Comparison of ENCODE assay signal across 32 mouse cellular contexts in the genomic region with DNA sequence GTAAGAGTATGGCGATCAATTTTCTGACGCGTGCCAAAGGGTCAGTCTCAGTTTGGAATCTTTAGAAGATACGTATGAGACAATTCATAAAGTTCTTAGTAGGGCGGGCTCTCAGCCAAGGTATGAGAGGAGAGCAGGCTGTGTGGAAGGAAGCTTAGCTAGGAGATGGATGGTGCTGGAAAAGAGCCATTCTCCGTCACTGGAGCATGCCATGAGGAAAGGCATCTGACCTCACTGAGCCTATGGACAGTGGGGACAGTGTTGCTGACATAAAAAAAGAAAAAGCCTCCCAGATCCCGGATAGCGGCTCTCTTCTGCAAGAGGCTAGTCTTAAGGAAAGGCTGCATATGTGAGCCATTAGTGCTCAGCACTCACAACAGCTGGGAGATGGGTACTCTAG.
DNase-seq lines count a peak whose midpoint lies in the region; ATAC-seq and TF ChIP-seq lines count a peak whose summit lies in the region.
"Had no signal": no experiment of that assay in that cellular context is flagged by ENCODE, and none has a peak within 500 bp of the region (broad histone marks: within the 10 kb centered on the region; RNA-seq: fewer than 3 reads in every experiment).

No protein-coding gene starts in this region.

- H3K4me2 ChIP-seq in lung, postnatal 0 days (replicated peaks; ENCODE audit: low read depth, low read length): no peak overlapping the region
- no peak overlapping the region for H3K4me2 ChIP-seq in stomach, embryonic 16.5 days (ENCODE audit: low read depth, low read length)
- H3K4me2 ChIP-seq: embryonic facial prominence, embryonic 13.5 days; heart, embryonic 11.5 days; hindbrain, embryonic 13.5 days; liver, embryonic 11.5 days; neural tube, embryonic 12.5 days had no signal

- no peak for TF ChIP-seq EP300 in lung, postnatal 0 days (IDR thresholded peaks at IDR 0.05)

- no peak overlapping the region for H3K9ac ChIP-seq in lung, postnatal 0 days (replicated peaks; ENCODE audit: low read depth)
- no peak overlapping the region for H3K9ac ChIP-seq in stomach, embryonic 16.5 days (ENCODE audit: low read length)
- H3K9ac ChIP-seq: embryonic facial prominence, embryonic 13.5 days; hindbrain, embryonic 13.5 days; neural tube, embryonic 12.5 days had no signal

- TF ChIP-seq CTCF in lung, postnatal 0 days (IDR thresholded peaks at IDR 0.05): no peak

- no peaks in the 10 kb centered on the region for H3K4me1 ChIP-seq in lung, postnatal 0 days (ENCODE audit: insufficient read depth, low read depth, low read length)
- H3K4me1 ChIP-seq in stomach, embryonic 16.5 days (ENCODE audit: control insufficient read depth, insufficient read depth, low read length): no peaks in the 10 kb centered on the region
- H3K4me1 ChIP-seq: midbrain, embryonic 10.5 days; neural tube, embryonic 12.5 days had no signal

- WGBS in lung, postnatal 0 days: 65% methylated on average over 8 of the region's 8 CpGs
- 55% methylated on average over 8 of the region's 8 CpGs for WGBS in stomach, embryonic 16.5 days

- no peak overlapping the region for H3K27ac ChIP-seq in lung, postnatal 0 days (ENCODE audit: low read length)
- H3K27ac ChIP-seq in stomach, embryonic 16.5 days (ENCODE audit: low read length): no peak overlapping the region
- H3K27ac ChIP-seq: embryonic facial prominence, embryonic 13.5 days; gastrocnemius, adult 2 months; hindbrain, embryonic 13.5 days; layer of hippocampus, adult 2 months; midbrain, embryonic 10.5 days; neural tube, embryonic 12.5 days had no signal

- intact Hi-C loops in left cerebral cortex, postnatal 4 days (cut with DNase I): no loop called here

- DNase-seq in cerebellum, postnatal 10 days: peak; percentile 60 to 61
- DNase-seq in left cerebral cortex, postnatal 4 days: peak; percentile 27
- DNase-seq in left cerebral cortex, adult 11 months (ENCODE audit: low spot score): no peak
- peak; percentile 13 for DNase-seq in lung, postnatal 0 days (ENCODE audit: low spot score)
- no peak for DNase-seq in lung, postnatal 14 days
- DNase-seq: adrenal gland, adult 2 months; adrenal gland, postnatal 36 days; cerebellum, adult 2 months; embryo, embryonic 11 days; gastrocnemius, adult 2 months; gastrocnemius, postnatal 36 days; heart, adult 18-20 months; heart, postnatal 36 days; kidney, adult 2 months; kidney, postnatal 36 days; right cerebral cortex, adult 18-20 months; spleen, adult 18-20 months had no signal

- H3K9me3 ChIP-seq in lung, postnatal 0 days (ENCODE audit: low read length): no peaks in the 10 kb centered on the region
- no peaks in the 10 kb centered on the region for H3K9me3 ChIP-seq in stomach, embryonic 16.5 days (replicated peaks; ENCODE audit: control insufficient read depth, low read length)
- H3K9me3 ChIP-seq: embryonic facial prominence, embryonic 13.5 days; hindbrain, embryonic 13.5 days; midbrain, embryonic 10.5 days; neural tube, embryonic 12.5 days had no signal

- no peaks in the 10 kb centered on the region for H3K27me3 ChIP-seq in lung, postnatal 0 days (replicated peaks; ENCODE audit: insufficient read depth, low read length)
- H3K27me3 ChIP-seq in stomach, embryonic 16.5 days (ENCODE audit: control insufficient read depth, insufficient read depth, low read length): no peaks in the 10 kb centered on the region
- H3K27me3 ChIP-seq: CH12.LX; embryonic facial prominence, embryonic 13.5 days; hindbrain, embryonic 13.5 days; neural tube, embryonic 12.5 days had no signal

- H3K4me3 ChIP-seq in lung, postnatal 0 days (ENCODE audit: low read depth, low read length): no peak overlapping the region
- no peak overlapping the region for H3K4me3 ChIP-seq in stomach, embryonic 16.5 days (replicated peaks; ENCODE audit: low read length)
- H3K4me3 ChIP-seq: embryonic facial prominence, embryonic 13.5 days; erythroblast, embryonic 14.5 days; gastrocnemius, adult 2 months; hindbrain, embryonic 13.5 days; layer of hippocampus, adult 2 months; midbrain, embryonic 10.5 days; myocyte; neural tube, embryonic 12.5 days had no signal

- H3K36me3 ChIP-seq in lung, postnatal 0 days (ENCODE audit: insufficient read depth, low read length): no peaks in the 10 kb centered on the region
- H3K36me3 ChIP-seq in stomach, embryonic 16.5 days (ENCODE audit: control insufficient read depth, insufficient read depth, low read length): no peaks in the 10 kb centered on the region
- H3K36me3 ChIP-seq: embryonic facial prominence, embryonic 13.5 days; hindbrain, embryonic 13.5 days; midbrain, embryonic 10.5 days; neural tube, embryonic 12.5 days had no signal

- no peak for ATAC-seq in cerebellum, adult (ENCODE audit: insufficient number of reproducible peaks, low FRiP score, low TSS enrichment)
- peak; percentile 19; the same call in 1 of the 2 replicates for ATAC-seq in lung, postnatal 0 days
- ATAC-seq in stomach, embryonic 16.5 days (ENCODE audit: insufficient read depth, low FRiP score): peak; percentile 77
- ATAC-seq: activated CD4-positive, CD25-positive, alpha-beta regulatory T cell, adult 4 months; forebrain, embryonic 16.5 days; midbrain, embryonic 16.5 days had no signal

Comparison
In these comparisons a context has a peak if more than half of its experiments do, and no peak if none do; other contexts are left out.
1. DNase-seq: peak in cerebellum, postnatal 10 days (2 of 2), left cerebral cortex, postnatal 4 days (single experiment) and lung, postnatal 0 days (single experiment); none in left cerebral cortex, adult 11 months (single experiment) and lung, postnatal 14 days (single experiment).